Mouse (Mus musculus): Measurements from ENCODE around the gene Igflr1.

The Igflr1 gene

DNA sequence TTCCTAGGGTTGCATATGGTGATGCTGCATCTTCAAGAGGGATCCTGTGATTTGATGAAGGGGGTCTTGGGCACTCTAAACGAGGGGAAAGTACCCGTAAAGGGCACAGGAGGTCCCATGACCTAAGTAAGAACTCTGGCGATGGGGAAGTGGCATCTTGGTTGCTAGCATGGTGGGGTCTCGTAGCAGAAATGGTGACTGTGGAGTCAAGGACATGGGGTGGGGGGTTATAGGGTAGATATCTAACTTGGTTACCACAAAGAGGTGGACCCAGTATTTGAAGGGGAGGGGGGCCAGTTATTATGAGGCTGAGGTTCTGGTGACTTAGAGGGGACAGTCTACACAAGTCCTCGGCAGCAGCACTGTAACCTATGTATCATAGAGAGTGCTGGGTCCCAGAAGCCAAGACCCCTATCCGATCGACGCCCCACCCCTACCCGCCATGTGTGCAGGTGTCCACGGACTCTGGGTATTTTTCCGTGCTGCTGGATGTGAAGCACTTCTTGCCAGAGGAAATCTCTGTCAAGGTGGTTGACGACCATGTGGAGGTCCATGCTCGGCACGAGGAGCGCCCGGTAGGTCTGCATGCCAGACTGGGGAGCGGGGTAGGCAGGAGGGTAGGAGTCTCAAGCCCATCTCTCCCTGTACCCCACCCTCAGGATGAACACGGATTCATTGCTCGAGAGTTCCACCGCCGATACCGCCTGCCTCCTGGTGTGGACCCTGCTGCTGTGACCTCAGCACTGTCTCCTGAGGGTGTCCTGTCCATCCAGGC is 11.2 kb upstream of the Igflr1 start:
- DNase-seq (ENCODE audit: low spot score), result no peak

DNA sequence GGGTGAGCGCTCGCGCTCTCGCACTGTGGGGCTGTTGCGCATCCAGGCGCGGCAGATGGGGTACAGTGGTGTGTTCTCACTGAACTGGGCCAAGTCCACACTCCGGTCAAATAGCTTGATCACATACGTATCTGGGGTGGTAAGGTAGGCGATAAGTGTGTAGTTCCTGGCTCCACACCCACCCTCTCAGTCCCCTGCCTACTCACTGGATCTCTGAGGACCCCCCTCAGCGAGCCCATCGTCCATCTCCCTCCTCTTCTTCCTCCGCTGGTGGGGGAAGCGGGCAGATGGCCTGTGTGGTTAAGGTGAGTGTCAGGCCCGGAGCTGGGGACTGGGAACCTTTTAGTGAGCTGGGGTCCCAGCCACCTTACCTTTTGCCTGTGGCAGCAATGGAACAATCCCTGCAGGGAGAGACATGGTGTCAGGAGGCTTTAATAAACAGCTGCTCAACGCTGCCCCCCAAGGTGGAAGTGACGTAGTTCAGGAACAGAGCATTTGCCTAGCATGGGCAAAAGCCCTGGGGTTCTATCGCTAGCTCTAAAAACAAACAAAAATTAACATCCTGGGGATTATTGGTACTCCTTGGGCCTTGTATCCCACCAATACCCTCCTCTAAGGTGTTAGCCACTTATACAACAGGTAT is 8.2 kb upstream of the Igflr1 start:
- DNase-seq (ENCODE audit: low spot score), result peak; percentile 42

DNA sequence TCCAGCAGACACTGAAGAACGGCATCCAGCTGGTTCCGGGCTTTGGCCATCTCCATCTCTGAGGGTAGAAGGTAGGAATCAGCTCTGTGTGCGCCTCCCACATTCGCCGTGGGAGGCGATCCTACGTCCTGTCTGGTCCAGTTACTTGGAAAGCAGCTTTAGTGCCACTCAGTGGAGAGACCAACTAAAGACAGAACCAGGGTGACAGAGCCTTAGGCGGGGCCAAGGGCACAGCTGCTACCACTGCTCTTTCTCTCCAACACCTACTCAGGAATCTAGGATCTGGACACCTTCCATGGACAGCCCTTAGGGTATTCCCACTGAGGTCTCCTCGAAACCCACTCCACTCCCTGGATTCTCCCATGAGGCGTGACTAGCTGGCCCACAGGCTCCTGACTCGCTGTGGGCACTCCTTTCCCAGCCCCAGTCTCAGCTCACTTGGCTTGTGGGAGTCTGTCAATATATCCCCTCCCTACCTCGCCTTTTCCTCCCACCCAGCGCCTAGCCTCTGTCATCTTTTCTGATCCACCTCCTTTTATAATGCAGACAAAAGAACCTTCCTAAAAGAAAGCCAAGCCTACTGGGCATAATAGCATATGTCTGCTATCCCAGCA is 7.2 kb upstream of the Igflr1 start:
- DNase-seq (ENCODE audit: low spot score), result no peak

DNA sequence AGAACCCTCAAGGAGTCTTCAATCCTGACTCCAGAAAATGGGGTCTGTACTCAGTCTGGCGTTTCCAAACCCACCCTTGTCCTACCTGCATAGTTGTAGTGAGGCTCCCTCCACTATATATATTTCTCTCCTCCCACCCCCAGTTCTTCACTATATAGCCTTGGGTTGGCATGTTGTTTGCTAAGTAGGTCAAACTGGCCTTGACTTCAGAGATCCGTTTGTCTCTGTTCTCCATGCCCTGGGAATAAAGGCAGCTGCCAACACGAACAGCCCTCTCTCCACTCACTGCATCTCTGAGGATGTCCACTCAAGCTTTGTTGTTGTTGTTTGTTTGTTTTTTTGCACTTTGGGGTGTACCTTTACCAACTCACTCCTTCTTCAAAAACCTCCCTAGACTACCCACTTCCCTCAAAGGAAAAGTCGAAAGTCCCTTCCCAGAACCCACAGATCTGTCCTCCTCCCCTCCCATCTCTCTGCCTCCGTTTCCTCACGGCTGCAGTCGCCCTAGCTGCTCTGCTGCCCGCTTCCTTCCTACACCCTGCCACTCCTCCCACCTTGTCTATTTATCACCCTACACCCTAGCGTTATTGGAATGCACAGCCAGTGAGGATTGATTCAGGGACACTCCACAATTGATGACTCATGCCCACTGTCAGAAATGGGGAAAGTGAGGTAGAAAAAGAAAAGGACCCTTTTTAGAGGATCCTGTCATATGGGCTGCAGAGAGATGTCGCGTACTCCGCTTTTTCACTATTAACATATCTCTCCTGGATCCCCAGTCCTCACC is 6.4 kb upstream of the Igflr1 start:
- no peak for DNase-seq (ENCODE audit: low spot score)

DNA sequence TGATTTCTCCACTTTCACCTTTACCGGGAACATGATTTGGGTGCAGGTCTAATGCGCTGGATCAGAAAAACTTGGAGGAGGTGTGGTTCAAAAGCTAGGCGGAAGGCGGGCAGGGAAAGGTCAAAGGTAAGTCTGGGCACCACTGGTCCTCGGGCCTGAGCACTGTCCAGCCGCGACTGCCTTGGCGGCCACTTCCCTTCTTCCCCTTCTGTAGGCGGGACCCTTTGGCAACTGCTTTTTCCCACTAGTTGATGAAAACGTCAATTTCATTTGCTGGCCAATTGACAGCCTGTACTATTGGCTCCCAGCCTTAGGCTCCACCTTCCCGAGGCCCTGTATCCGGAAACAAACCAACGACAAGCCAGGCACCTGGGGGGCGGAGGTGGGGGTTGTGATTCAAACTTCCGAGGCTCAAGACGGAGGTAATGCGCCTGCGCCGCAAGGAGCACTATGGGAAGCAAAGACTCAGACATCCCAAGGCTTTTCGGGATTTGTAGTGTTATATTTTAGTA is 5.7 kb upstream of the Igflr1 start, which contains the start of gene Lin37:
Gene Lin37 (minus strand): TSS at position 396 of the 512 bp plus-strand sequence.
- peak; percentile 98 for DNase-seq (ENCODE audit: low spot score)

DNA sequence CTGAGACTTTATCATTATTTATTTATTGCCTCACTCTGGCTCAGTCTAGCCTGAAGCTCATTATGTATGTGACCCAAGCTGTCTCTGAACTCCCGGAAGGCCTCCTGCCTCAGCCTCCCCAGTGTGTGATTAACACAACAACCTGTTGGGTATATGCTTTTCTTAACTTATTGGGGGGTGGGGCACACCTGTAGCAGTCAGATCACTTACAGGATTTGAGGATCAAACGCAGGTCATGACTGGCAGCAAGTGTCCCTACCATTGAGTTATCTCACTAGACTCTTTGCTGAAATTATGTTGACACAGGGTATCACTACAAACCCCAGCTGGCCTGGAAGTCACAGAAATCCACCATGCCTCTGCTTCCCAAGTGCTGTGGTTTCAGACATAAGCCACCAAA is 4.9 kb upstream of the Igflr1 start:
- no peak for DNase-seq (ENCODE audit: low spot score)

DNA sequence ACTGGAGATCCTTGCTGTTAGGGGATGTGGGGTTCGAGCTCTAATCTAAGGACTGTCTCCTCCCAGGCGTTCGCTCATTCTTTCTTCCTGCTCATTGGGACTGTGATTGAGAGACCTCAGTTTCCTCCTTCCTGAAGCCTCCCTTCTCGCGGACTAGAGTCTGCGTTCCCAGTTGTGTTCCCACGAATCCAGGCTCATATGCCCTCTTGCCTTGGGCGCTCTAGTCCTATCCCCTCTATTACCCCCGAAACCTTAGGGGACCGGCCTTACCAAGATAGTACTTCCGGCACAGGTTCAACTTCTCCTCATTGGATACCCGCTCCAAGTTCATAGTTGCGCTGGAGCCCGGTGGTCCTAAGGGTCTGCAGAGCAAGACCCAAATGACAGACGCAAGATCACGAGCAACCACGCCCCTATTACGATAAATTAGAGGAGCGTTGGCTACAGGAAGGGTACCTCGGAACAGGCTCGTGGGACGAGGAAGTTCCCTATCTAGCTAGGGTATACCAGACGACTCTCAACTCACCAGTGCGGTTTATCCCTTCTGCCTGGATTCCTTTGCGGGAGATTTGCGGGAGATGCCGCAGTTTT is 2.6 kb upstream of the Igflr1 start:
- peak; percentile 30 for DNase-seq (ENCODE audit: low spot score)

DNA sequence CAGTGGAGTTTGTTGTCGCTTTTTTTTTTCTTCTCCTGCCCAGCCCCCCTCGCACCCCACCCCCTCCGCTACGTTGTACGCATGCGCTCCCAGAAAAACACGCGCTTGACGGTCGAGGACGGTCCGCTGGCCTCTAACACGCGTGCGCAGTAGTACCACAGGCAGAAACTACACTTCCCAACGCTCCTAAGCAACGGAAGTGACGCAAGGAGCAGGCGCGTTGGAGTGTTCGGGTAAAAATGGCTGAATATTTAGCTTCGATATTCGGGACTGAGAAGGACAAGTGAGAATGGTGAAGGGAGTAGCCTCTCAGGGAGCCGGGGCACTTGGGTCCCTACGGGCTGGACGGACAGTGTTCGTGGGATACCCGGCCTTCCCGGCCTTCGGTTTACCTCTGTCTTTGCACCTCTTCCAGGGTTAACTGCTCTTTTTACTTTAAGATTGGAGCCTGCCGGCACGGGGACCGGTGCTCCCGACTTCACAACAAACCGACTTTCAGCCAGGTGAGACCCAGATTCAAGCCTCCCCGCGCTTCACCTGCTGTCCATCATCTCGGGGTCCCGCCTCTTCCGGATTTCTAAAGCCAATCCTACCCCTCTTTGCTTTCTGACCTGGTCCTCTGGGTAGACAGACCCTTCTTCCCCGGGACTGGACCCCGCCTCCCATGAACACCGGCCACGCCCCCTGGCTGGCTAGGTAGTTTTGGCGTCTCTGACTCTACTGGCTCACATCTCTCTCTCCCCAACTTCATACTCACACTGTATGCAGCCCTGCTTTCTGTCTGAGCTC is 1.9 kb upstream of the Igflr1 start, which contains the start of the genes U2af1l4, Gm49396 and Psenen:
Gene U2af1l4 (plus strand): TSS at position 185 of the 789 bp plus-strand sequence.
Gene Gm49396 (plus strand): TSS at position 228 of the 789 bp plus-strand sequence.
Gene Psenen (minus strand): TSS at position 511 of the 789 bp plus-strand sequence.
- DNase-seq (ENCODE audit: low spot score), result peak; percentile 98

DNA sequence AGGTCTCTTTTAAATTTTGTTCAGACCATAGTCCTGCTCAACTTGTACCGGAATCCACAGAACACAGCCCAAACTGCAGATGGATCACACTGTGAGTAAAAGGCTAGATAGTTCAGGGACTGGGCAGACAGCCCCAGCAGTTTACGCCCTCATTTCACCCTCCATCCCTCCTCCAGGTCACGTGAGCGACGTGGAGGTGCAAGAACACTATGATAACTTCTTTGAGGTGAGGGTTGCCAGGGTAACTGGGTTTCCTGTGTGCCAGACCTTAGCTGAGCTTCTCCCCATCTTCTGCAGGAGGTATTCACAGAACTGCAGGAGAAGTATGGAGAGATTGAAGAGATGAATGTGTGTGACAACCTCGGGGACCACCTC is 1.3 kb upstream of the Igflr1 start:
- no peak for DNase-seq (ENCODE audit: low spot score)

DNA sequence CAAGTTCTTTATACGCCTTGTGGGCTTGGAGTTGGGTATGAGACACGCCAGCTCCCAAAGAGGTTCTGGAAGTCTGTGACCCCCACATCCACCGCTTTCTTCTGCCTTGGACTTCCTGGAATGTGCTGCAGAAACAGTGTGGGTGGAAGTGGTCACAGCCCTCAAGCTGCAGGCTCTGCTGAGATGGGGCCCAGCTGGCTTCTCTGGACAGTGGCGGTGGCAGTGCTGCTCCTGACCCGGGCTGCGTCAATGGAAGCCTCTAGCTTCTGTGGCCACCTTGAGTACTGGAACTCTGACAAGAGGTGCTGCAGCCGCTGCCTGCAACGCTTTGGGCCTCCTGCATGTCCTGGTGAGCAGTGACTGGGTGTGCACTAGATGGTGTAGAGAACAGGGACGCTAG is 806 bp downstream of the Igflr1 start:
- DNase-seq (ENCODE audit: low spot score), result no peak

DNA sequence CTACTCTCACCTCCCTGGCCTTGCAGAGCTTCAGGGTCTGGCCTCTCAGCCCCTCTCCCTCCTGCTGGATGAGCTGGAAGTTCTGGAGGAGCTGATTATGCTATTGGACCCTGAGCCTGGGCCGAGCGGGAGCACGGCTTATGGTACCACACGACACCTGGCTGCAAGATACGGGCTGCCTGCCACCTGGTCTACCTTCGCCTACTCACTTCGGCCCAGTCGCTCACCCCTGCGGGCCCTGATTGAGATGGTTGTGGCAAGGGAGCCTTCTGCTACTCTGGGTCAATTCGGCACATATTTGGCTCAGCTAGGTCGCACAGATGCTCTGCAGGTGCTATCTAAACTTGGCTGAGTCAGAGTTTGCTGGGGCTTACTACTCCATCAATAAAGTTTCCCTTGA is 2.3 kb downstream of the Igflr1 start:
- DNase-seq (ENCODE audit: low spot score), result no peak

DNA sequence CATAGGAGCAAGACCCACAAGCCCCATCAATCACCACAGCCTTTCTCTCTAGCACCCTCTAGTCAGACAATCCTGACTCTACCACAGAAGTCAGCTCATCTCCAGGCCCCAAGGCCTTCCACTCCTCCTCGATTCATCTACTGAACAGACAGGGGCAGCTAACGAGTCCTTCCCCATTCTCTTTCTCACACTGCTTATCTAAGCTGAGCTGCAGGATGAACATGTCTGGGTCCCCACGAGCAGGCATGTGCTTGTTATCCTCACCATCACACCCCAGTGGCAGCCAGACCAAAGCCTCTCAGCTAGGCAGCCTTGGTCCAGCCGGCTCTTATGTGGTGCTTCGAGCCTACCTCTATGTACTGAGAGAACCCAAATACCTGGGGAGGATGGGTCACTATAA is 7.2 kb downstream of the Igflr1 start:
- DNase-seq (ENCODE audit: low spot score), result no peak

DNA sequence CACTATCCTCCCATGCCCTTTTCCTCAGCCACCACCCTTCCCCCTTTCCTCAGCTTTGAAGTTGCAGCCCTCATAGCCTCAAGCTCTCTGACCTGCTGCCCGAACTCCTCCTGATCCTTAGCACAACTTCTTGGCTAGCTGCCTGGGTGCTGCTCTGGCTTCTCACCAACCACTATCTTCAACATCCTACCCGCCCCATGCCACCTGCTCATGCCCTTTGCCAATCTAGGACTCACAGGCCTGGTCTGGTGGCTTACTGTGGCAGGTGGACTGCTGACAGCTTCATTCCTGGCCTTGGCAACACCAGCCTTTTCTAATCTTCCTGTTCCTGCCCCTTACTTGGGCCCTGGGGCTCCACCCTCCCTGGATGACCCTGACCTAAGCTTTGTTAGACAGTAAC is 7.7 kb downstream of the Igflr1 start:
- DNase-seq (ENCODE audit: low spot score), result peak; percentile 67

DNA sequence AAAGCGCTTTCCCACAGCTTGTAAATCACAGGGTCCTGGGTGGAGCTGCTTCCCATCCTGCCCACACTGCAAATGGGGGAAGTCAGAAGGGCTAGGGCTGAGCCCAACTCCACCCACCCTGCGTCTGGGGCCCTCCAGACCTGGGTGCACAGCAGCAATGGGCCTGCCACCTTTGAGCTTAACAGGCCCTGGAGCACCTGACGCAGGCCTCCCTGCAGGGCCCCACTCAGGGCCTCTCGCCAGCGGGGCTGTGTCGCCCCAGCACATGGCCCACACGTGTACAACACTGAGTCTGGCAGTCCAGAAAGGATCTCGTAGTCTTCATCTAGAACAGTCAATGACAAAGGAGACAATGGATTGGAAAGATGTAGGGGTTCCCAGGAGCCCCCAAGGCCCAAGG is 14.7 kb downstream of the Igflr1 start:
- no peak for DNase-seq (ENCODE audit: low spot score)

DNA sequence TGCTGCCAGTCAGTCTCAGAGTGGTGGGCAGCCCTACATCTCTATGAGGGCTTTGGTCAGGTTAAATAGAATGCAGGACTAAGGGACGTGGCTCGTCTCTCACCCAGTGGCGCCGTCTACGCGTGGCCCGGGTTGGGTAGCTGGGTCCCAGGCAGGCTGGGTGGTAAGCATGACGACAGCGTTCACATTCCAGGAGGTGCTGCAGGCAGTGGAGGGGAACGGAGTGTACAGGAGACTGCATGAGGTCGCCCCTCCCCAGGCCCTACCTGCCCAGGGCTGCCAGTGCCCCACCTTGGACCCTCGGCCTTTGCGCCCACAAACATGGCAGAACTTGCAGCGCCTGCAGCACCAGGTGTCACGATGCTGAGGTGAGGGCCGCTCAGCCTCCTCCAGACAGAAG is 16.3 kb downstream of the Igflr1 start:
- no peak for DNase-seq (ENCODE audit: low spot score)

DNA sequence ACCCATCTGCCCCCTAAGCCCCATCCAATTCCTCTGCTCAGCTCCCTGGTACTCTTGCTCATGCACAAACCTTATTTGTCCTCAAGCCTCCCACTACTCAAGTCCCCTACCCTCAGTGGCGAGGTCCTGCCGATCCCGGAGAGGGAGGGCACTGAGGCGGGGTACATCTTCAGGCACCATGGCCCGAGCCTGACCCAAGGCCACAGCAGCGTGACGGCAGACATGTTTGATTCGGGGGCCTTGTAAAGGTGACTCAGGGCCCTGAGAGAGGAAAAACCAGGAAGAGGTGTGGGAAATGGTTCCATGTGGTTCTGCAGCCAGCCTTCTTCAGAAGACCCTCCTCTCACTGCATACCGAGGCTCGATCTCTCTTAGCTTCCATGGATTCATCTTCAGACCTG is 19.1 kb downstream of the Igflr1 start:
- DNase-seq (ENCODE audit: low spot score), result no peak

DNA sequence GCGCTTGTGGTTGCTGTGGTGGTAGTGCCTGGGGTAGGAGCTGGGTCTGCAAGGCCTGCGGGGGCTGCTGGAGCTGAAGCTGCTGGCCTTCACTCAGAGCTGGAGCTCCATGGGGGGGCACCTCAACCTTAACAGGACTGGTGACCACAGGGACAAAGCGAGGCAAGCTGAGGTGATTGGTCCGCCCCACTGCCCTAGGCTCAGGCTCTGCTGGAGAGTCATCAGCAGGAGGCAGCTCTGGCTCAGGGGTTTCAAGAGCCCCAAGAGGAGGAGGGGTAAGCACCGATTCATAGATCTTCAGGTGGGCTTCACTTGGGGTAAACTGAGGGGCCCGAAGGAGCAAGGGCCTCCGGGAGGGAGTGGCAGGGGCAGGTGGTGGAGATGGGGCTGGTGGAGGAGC is 19.9 kb downstream of the Igflr1 start:
- DNase-seq (ENCODE audit: low spot score), result no peak

DNA sequence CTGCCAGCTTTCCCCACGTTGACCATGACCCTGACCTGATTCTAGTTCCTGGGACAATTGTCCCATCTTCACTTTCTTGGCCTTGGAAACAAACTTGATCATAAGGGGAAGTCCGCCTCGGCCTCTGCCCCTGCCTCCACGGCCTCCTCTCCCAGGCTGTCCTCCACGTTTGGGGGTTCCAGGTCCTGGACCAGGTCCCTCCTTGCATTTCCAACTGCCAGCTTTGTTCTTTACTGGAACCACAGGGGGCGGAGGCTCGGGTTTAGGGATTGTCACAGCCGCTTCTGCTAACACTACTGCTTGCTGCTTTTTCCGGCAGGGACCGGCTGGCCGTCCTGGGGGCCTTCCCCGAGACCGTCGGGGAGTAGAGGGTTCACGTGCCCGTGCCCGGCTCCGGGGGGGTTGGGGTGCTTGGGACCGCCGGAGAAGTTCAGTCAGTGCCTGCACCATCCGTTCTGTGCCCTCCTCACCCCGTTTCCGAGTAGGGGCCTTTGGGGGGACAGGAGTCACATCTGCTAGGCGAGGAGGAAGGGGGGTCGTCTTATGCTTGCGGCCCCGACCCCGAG is 21.3 kb downstream of the Igflr1 start:
- no peak for DNase-seq (ENCODE audit: low spot score)

DNA sequence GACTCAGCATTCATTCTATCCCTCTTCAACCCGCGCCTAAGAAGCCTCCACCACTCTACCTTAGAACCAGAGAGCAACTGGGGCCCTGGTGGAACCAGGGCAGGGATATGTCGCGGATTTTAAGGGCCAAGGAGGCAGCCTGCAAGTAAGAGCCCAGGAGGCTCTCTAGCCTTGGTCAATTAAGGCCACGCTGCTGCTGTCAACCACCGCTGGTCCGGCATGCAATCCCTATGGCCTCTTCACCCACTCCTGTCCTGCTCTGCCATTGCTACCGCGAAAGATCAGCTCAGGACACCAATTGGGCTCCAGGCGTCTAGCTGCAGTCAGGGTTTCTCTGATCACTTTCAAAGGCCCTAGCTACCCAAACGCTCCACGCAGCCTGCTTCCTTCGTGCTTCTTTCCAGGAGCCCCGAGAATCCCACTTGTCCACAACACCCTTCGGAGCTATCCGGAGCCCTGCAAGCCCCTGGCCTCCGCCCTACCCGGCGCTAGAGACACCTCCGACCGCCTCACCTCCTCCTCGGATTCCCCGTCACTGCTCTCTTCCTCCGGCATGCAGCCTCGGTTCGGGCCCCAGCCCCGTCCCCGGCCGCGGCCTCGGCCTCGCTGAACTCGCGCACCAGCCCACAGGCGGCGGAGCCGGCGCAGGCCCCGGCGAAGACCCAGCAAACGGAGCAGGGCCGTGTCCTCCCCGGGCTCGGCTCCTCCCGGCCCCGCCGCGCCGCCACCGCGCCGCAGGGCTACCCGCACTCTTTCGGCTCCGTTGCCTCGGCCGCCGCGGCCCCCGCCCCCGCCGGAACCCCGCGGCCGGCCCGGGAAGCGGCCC is 22.8 kb downstream of the Igflr1 start:
- peak; percentile 47 for DNase-seq (ENCODE audit: low spot score)

Measured in adipocyte (in vitro differentiated cells).